Mouse (Mus musculus) thymus, postnatal 10 days (tissue): ENCODE data around the gene Gm10065.

Experiments
- DNase-seq, 2 experiments: peaks; one replicate each; pipeline ENCODE4 v3.0.0; 2021; ENCODE audit warnings: low spot score in 2 of 2

The Gm10065 gene

DNA sequence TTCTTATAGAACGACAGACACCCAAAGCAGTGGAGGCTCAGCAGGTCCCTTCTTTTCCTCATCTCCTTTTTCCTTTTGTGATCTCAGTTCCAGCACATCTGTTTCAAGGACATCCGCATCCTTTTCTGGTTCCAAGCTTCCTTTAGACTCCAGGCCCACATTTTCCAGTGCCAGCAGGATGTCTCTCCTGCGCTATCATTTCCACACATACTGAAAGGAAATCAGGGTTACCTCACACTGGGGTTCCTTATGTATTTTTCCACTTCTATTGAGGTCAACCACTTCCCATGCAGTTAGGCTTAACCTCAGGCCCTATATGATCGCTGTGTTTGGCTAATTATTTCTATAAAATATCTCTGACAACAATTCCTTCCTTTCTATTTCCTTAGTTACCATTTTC lies 43.8 kb downstream of the Gm10065 start:
- no peak for DNase-seq
